Mouse (Mus musculus): ENCODE measurements around the gene Inpp5e.

The Inpp5e gene

DNA sequence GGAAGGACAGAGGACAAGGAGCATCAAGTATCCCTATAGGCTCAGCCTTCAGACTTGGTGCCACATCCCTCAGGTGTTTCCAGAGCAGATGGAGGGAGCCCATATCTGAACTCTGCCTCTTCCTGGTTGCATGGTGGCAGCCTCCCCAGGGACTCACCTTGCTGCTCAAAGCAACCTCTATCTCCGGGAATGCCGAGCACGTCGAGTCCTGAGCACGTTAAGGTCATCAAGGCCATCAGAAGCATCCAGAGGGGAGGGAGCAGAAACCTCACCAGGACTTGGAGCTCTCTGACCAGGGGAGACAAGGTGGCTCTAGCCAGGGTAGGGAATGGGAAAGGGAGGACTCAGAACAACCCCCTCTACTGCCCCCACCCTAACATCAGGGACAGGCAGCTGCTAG is 45.5 kb downstream of the Inpp5e start:
- DNase-seq (ENCODE audit: low read depth, low spot score) = no peak

DNA sequence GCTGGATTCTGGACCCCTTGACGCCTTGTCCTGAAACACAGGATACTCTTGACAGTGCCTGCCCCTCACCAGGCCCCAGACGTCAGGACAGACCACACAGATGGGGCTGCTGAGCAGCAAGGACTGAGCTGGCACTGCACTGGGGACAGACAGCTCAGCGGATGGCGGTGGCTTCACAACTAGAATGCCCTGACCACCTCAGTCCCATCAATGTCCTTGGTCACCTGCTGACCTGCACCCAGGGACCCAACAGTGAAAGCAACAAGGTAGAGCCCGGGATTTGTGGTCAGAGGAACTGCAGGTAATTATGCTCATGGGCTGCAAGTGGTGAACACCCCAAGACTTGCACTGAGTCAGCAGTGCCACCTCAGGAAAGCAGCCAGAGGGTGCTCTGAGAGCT is 46.0 kb downstream of the Inpp5e start:
- no peak for DNase-seq (ENCODE audit: low read depth, low spot score)

DNA sequence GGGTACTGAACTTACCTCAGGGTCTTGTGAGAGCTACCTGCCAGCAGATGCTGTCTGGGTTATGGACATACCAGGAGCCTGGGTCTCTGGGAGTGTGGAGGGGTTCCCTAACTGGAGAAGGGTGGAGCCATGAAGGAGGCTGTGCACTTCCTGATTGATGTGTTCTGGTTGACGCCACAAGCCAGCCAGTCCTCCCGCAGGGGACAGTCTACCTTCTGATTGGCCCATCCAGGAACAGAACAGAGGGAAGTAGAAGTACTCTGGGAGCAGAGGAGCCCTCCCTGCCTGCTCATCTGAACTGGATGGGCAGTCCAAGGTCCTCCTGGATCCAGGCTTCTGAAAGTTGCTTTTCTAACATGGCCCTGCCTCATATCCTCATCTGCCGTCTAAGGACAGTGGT is 48.2 kb downstream of the Inpp5e start, which contains the start of gene Card9:
TSS of gene Card9 (minus strand) at position 147 of the 400 bp plus-strand sequence.
- no peak for DNase-seq (ENCODE audit: low read depth, low spot score)

DNA sequence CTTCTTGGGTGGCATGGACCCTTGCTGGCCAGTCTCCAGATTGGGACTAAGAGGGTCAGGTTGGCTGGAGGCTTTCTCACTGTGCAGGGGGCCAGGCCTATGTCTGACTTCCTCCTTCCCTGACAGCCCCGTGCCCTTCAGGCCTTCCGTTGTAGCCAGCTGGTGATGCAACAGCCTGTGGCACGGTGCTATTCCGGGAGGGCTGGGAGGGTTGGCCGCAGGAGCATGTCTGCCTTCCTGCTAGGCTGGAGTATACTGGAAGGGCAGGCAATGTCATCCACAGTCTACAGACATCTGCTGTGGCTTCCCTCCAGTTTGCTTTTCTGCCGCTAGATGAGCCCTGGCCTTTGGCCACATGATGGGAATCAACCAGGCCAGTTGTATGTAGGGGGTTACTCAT is 49.0 kb downstream of the Inpp5e start:
- no peak for DNase-seq (ENCODE audit: low read depth, low spot score)

DNA sequence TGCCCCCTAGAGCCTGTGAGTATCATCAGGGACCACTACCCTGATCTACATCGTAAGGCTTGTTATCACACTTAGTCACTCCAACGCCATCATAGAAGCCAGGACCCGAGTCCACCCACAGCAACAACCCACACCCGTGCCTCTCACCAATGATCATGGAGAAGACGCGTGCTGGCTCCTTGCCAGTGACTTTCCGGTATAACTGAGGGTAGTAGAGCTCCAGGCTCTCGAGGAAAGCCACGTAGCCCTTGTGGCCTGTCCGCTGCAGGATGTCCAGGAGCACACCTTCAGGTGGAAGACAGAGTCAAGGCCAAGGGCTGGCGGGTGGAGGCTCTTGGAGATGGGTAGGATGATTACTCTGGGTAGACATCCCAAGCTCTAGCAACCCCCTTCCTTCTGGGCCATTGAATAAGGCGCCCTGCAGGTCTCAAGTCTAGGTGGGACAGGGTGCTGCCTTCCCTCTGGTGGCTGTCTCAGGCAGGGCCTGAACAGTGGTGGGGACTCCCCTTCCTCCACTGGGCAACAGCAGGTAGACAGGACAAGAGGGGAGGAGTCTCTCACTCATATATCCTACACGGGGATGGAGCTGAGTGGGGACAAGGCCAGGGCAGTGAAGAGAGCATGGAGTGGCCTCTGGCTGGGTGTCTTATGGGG is 50.2 kb downstream of the Inpp5e start:
- DNase-seq (ENCODE audit: low read depth, low spot score) = no peak

DNA sequence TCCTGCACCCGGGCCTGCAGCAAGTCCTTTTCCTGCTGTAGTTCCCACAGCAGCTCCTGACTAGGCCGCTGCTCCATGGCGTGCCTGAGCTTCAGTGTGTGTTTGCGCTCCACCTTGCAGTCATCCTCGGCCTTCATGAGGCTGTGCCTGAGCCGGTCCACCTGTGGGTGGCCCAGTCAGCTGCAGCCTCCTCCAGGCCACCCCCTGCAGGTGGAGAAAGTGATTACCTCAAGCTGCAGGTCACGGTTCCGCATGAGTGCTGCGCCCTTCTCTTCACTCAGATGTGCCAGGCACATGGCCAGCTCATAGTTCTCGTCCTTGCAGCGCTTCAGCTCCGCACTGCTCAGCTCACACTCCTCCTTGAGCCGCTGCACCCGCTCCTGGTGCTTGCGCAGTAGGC is 51.5 kb downstream of the Inpp5e start:
- no peak for DNase-seq (ENCODE audit: low read depth, low spot score)

DNA sequence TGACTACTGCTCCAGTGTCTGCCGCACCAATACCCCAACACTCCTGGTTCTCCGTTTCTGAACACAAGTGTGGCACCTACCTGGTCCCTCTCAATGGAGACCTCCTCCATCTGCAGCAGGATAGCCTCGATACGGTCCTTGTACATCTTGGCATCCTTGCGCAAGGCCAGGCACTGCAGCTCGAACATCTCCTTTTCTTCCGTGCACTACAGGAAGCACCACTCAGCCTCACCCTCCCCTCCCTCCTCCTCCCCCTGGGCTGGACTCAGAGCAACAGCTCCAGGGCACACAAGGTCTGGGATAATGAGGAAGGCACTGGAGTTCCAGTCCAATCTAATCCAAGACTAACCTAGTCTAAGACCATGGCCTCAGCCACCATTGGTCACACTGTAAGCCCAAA is 52.3 kb downstream of the Inpp5e start:
- DNase-seq (ENCODE audit: low read depth, low spot score) = no peak

DNA sequence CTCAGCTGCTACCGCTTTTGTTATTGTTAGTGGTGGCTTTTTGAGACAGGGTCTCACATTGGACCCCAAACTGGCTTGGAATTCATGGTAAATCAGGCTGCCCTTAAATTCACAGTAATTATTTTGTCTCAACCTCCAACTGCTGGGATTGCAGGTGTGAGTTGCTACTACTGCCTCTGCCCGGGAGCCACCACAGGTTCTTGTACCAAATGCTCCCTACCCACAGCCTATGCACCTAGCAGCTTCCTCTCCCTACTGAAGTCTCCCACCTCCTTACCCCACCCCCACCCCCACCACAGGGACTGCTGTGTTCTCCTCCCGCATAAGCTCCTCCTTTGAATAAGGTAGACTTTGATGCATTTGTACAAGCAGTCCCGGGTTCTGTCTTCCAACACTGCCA is 52.8 kb downstream of the Inpp5e start:
- DNase-seq (ENCODE audit: low read depth, low spot score) = no peak

DNA sequence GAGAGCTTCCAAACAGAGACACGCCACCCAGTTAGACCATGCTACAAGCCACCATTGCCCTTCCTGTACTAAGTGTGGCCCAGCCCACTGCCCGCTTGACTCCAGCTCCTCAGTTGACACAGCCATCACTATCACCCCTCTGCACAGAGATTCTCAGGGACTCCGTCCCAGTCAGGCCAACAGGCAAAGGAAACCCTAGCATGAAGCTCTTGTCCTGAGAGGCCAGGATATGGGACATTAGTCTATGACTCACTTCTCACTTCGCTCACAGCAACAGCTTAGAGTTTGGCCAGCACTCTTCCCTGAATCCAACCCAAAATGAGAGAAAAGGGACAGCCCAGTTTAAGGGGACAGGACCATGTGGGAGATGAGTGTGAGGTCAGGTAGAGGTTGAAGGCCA is 54.6 kb downstream of the Inpp5e start:
- no peak for DNase-seq (ENCODE audit: low read depth, low spot score)

DNA sequence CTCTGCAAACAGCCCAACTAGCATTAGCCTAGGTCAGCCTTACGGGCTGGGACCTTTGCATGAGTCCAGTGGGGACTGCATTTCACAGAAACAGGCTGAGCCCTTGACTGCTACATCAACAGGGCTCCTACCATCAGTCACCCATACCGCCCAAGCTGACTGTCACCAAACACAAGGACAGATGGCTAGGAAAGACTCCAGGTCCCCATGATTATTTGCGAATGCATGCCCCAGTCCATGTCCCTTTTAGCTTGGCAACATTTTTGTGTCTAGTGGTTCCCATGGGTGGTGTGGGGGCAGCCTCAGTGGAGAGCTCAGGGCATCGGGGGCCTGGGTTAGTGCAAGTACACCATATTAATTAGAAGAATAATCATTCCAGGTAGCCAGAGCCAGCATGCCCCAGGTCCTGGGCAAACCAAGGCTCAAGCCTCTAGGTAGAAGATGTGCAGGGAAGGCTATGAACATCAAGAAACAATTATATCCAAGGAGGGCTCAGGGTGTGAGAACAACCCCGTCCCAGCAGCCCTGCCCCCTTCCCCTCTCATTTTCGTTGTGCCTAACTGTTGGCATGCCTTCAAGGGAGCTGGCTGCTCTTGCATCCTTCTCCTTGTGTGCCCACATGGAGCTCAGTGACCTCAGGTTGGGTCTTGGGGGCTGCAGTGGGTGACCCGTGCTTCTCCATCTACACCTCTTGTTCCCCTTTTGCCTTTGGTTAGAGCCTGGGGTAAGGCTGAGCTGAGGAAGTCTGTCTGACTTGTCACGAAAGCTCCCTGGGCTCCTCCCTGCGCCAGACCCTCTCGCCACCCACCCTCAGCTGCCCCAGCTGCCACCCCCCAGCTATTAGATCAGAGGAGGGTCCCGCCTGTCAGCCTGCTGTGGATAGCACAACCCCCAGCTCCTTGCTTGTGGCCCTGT is 55.7 kb downstream of the Inpp5e start:
- DNase-seq (ENCODE audit: low read depth, low spot score) = no peak

DNA sequence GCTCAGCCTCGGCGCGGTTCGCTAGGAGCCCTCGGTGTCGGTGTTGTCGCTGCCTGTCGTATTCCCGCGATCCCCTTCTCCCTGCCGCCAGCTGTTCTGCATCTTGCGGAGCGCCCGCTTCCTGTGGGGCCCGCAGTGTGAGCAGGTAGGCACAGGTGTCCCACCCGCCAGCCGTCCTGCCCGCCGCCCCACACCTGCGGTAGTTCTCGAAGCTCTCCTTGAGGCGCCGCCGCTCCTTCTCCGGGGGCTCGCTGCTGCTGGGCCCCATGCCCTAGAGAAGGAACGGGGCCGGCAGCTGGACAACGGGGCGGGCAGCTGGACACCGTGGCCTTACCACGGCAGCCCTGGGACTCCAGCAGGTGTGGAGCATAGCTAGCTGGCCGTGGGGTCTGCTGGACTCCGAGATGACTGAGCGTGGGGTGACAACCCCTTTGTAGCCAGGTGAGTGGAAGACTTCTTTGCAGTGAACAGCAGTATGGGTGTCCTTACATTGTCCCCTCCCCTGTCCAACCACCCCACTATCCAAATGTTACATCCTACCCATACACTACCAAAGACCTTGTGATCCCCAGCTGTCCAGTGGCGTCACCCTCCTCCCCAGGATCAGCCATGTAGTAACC is 56.6 kb downstream of the Inpp5e start:
- DNase-seq (ENCODE audit: low read depth, low spot score) = no peak

DNA sequence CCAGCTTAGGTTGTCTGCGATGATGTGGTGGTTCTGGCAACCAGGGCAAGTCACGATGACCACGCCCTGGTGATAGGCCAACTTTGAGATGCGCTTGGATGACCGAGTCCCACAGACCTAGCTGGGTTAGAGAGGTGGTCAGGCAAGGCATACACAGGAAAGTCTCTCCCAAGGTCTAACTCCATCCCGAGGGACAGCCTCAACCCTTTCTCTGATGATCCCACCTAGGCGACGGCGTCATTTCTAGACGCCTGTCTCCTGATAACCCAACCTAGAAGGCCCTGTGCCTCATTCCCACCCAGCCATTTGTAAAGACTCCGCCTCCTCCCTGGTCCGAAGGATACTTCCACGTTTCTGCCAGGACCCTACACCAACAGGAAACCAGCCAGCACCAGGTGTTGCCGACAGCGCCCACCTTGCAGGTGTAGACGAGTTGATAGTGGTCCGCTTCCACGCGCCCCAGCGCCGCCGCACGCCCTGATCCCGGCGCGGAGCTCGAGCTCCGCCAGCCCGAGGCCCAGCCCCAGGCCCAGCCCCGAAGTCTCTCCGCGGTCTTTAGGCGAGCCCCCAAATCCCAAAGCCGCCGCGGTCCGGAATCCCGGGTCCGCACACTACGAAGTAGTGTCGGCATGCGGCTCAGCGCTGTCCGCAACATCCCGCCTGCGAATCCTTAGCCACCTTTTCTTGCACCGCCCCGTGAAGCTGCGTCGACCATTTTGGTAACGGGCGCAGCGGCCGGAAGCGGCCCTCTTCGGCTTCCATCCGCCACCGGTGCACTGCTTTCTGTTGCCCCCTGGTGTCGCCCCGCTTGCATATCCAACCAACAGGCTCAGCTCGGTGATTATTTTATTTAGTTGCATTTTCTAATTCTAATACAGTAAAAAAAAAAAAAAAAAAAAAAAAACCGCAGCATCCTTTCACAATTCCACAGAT is 57.4 kb downstream of the Inpp5e start, which contains the start of gene Dnlz:
TSS of gene Dnlz (minus strand) at position 753 of the 933 bp plus-strand sequence.
- peak; percentile 93 for DNase-seq (ENCODE audit: low read depth, low spot score)

DNA sequence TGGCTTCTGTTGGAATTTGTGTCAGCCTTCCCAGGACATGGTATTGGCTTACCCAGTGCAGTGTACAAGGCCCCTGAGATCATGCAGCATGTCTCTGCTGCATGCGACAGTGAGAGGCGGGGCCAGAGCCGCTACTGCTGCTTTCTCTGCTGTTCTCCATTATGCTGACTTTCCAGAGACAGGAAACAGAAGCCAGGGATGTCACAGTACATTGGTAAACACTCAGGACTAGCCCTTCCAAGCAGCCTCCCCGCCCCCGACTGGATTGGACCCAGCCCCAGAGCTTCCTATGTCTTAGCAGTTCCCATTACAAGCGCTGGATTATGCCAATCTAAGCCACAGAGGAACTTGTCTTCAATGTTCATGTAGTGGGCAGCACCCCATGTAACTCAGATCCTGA is 60.8 kb downstream of the Inpp5e start:
- no peak for DNase-seq (ENCODE audit: low read depth, low spot score)

Data from telencephalon, adult 2 months (tissue).